Mouse (Mus musculus) gastrocnemius, postnatal 10 days (tissue): ENCODE results near the gene Ero1lb. TPM values are rescaled to one million over a fixed set of nuclear protein-coding genes. Genes with fewer than 3 reads are reported as not detected.
"Not testable (repeated sequence)": the region's sequence is repeated elsewhere in the genome, so short reads cannot be mapped to it uniquely, and the experiment has no call there.

Source experiments
- DNase-seq: peaks from one replicate; pipeline ENCODE4 v3.0.0; 2021; ENCODE audit warnings: mixed read lengths
- total RNA-seq, 2 experiments: library from RNA; stranded (reverse); gene quantifications; 2 replicates each; pipeline ENCODE4 v1.2.3; 2021

The Ero1lb gene
- total RNA-seq, 2 experiments from 2014 or later = 0.82 to 1.4 TPM

GRCm38 (mm10) chr13:12574979-12575536, 9.4 kb downstream of the Ero1lb start:
- DNase-seq = no peak

- no peak for DNase-seq
These were observed 12.5 kb downstream of the Ero1lb start for GRCm38 (mm10) chr13:12578145-12578544.

GRCm38 (mm10) chr13:12589003-12589402, 23.3 kb downstream of the Ero1lb start:
- DNase-seq = peak; percentile 57

GRCm38 (mm10) chr13:12597075-12597474, 31.4 kb downstream of the Ero1lb start:
- not testable (repeated sequence) for DNase-seq

GRCm38 (mm10) chr13:12610206-12610605, 44.5 kb downstream of the Ero1lb start:
- DNase-seq = not testable (repeated sequence)

- not testable (repeated sequence) for DNase-seq
These were observed 48.4 kb downstream of the Ero1lb start for GRCm38 (mm10) chr13:12614026-12614425.

GRCm38 (mm10) chr13:12614591-12614990, 48.9 kb downstream of the Ero1lb start:
- not testable (repeated sequence) for DNase-seq

GRCm38 (mm10) chr13:12615014-12615413, 49.3 kb downstream of the Ero1lb start:
- not testable (repeated sequence) for DNase-seq

- DNase-seq = not testable (repeated sequence)
These were observed 50.8 kb downstream of the Ero1lb start for GRCm38 (mm10) chr13:12616489-12616888.

GRCm38 (mm10) chr13:12619808-12620207, 54.1 kb downstream of the Ero1lb start:
- not testable (repeated sequence) for DNase-seq

- not testable (repeated sequence) for DNase-seq
These were observed 60.4 kb downstream of the Ero1lb start for GRCm38 (mm10) chr13:12626061-12626460.

GRCm38 (mm10) chr13:12627746-12628145, 62.1 kb downstream of the Ero1lb start:
- DNase-seq = not testable (repeated sequence)

GRCm38 (mm10) chr13:12628181-12628580, 62.5 kb downstream of the Ero1lb start:
- not testable (repeated sequence) for DNase-seq

GRCm38 (mm10) chr13:12630252-12630651, 64.6 kb downstream of the Ero1lb start:
- not testable (repeated sequence) for DNase-seq

GRCm38 (mm10) chr13:12634941-12635588, 69.4 kb downstream of the Ero1lb start:
- DNase-seq = not testable (repeated sequence)

GRCm38 (mm10) chr13:12642795-12643194, 77.1 kb downstream of the Ero1lb start:
- not testable (repeated sequence) for DNase-seq

GRCm38 (mm10) chr13:12646676-12647075, 81.0 kb downstream of the Ero1lb start:
- not testable (repeated sequence) for DNase-seq

- peak; percentile 55 for DNase-seq
These were observed 84.6 kb downstream of the Ero1lb start for GRCm38 (mm10) chr13:12650020-12650876.

GRCm38 (mm10) chr13:12650877-12651176, 85.2 kb downstream of the Ero1lb start:
- DNase-seq = peak; percentile 34
